Mouse (Mus musculus) cortical plate, adult 2 months (tissue): Measurements from ENCODE around the gene Omt2b.
"Not testable (repeated sequence)": the region's sequence is repeated elsewhere in the genome, so short reads cannot be mapped to it uniquely, and the experiment has no call there.

Experiments
- CTCF ChIP-seq: fragments of 200-500 bp; IDR thresholded peaks from 2 replicates; pipeline ENCODE4 v1.5.1; 2011; ENCODE audit warnings: mild to moderate bottlenecking, control low read depth, low read length; ENCODE audit not compliant: insufficient read depth; ENCODE audit errors: extremely low read depth
- POLR2A ChIP-seq: fragments of 200-500 bp; IDR thresholded peaks from 2 replicates; pipeline ENCODE4 v1.6.1; 2011; ENCODE audit warnings: mild to moderate bottlenecking, low read length, control low read depth; ENCODE audit not compliant: insufficient read depth; ENCODE audit errors: extremely low read depth

- peak; percentile 57 for TF ChIP-seq CTCF
- not testable (repeated sequence) for TF ChIP-seq POLR2A
Observed at GRCm38 (mm10) chr9:78296089-78296488, 31.3 kb upstream of the Omt2b start.
